27 mouse cellular contexts compared by ENCODE assay signal in genomic region chr15:97106556-97106955, GRCm38 (mm10). TPM values are rescaled to one million over a fixed set of nuclear protein-coding genes. Genes with fewer than 3 reads are reported as not detected.
DNase-seq lines count a peak whose midpoint lies in the region; ATAC-seq lines count a peak whose summit lies in the region.
"Had no signal": no experiment of that assay in that cellular context is flagged by ENCODE, and none has a peak within 500 bp of the region (broad histone marks: within the 10 kb centered on the region; RNA-seq: fewer than 3 reads in every experiment).

No protein-coding gene starts in this region.

- no peak overlapping the region for H3K27ac ChIP-seq in embryonic facial prominence, embryonic 14.5 days (replicated peaks; ENCODE audit: low read depth, low read length)
- H3K27ac ChIP-seq in embryonic facial prominence, embryonic 10.5 days (replicated peaks) = no peak overlapping the region
- H3K27ac ChIP-seq: embryonic facial prominence, embryonic 13.5 days; forebrain, embryonic 12.5 days; hindbrain, embryonic 15.5 days; limb, embryonic 15.5 days; midbrain, embryonic 10.5 days; neural tube, embryonic 13.5 days; stomach, embryonic 15.5 days had no signal

- intact Hi-C loops in left cerebral cortex, postnatal 14 days (cut with DNase I) = no loop called here

- no peak overlapping the region for H3K4me3 ChIP-seq in embryonic facial prominence, embryonic 14.5 days (ENCODE audit: low read depth, low read length)
- H3K4me3 ChIP-seq in embryonic facial prominence, embryonic 10.5 days = no peak overlapping the region
- H3K4me3 ChIP-seq: embryonic facial prominence, embryonic 13.5 days; forebrain, embryonic 12.5 days; hindbrain, embryonic 15.5 days; limb, embryonic 15.5 days; midbrain, embryonic 10.5 days; neural tube, embryonic 13.5 days; stomach, embryonic 15.5 days had no signal

- H3K4me2 ChIP-seq in embryonic facial prominence, embryonic 14.5 days (ENCODE audit: low read depth, low read length) = no peak overlapping the region
- H3K4me2 ChIP-seq: embryonic facial prominence, embryonic 13.5 days; forebrain, embryonic 12.5 days; heart, embryonic 11.5 days; hindbrain, embryonic 15.5 days; limb, embryonic 15.5 days; neural tube, embryonic 13.5 days; stomach, embryonic 15.5 days had no signal

- no peak overlapping the region for H3K9ac ChIP-seq in embryonic facial prominence, embryonic 14.5 days (ENCODE audit: low read depth, low read length)
- H3K9ac ChIP-seq: embryonic facial prominence, embryonic 13.5 days; forebrain, embryonic 12.5 days; hindbrain, embryonic 15.5 days; limb, embryonic 15.5 days; neural tube, embryonic 13.5 days; stomach, embryonic 15.5 days had no signal

- 67% methylated on average over 6 of the region's 6 CpGs for WGBS in embryonic facial prominence, embryonic 14.5 days
- WGBS in embryonic facial prominence, embryonic 10.5 days = 88% methylated on average over 6 of the region's 6 CpGs

- H3K9me3 ChIP-seq in embryonic facial prominence, embryonic 14.5 days (ENCODE audit: control insufficient read depth, low read length) = no peaks in the 10 kb centered on the region
- H3K9me3 ChIP-seq in embryonic facial prominence, embryonic 10.5 days = no peaks in the 10 kb centered on the region
- H3K9me3 ChIP-seq: embryonic facial prominence, embryonic 13.5 days; forebrain, embryonic 12.5 days; hindbrain, embryonic 15.5 days; limb, embryonic 15.5 days; midbrain, embryonic 10.5 days; neural tube, embryonic 13.5 days; stomach, embryonic 15.5 days had no signal

- ATAC-seq in embryonic facial prominence, embryonic 14.5 days (ENCODE audit: low read depth) = no peak

- no peaks in the 10 kb centered on the region for H3K36me3 ChIP-seq in embryonic facial prominence, embryonic 14.5 days (ENCODE audit: control insufficient read depth, insufficient read depth, low read length)
- H3K36me3 ChIP-seq in embryonic facial prominence, embryonic 10.5 days (replicated peaks) = no peaks in the 10 kb centered on the region
- H3K36me3 ChIP-seq: embryonic facial prominence, embryonic 13.5 days; forebrain, embryonic 12.5 days; hindbrain, embryonic 15.5 days; limb, embryonic 15.5 days; midbrain, embryonic 10.5 days; neural tube, embryonic 13.5 days; stomach, embryonic 15.5 days had no signal

- H3K27me3 ChIP-seq in embryonic facial prominence, embryonic 14.5 days (replicated peaks; ENCODE audit: control insufficient read depth, insufficient read depth, low read length) = no peaks in the 10 kb centered on the region
- H3K27me3 ChIP-seq in embryonic facial prominence, embryonic 10.5 days (replicated peaks; ENCODE audit: low read depth, poor library complexity, severe bottlenecking) = no peaks in the 10 kb centered on the region
- H3K27me3 ChIP-seq: embryonic facial prominence, embryonic 13.5 days; forebrain, embryonic 12.5 days; hindbrain, embryonic 15.5 days; limb, embryonic 15.5 days; neural tube, embryonic 13.5 days; stomach, embryonic 15.5 days had no signal

- H3K4me1 ChIP-seq in embryonic facial prominence, embryonic 14.5 days (ENCODE audit: control insufficient read depth, insufficient read depth, low read length) = peaks cover 22% of the 10 kb centered on the region; the same call in 1 of the 2 replicates
- peaks cover 24% of the 10 kb centered on the region for H3K4me1 ChIP-seq in embryonic facial prominence, embryonic 10.5 days
- H3K4me1 ChIP-seq: forebrain, embryonic 12.5 days; hindbrain, embryonic 15.5 days; midbrain, embryonic 10.5 days; neural tube, embryonic 13.5 days had no signal

- peak; percentile 30 for DNase-seq in embryonic facial prominence, embryonic 14.5 days (ENCODE audit: low spot score)
- no peak for DNase-seq in embryonic facial prominence, embryonic 10.5 days (ENCODE audit: low spot score)
- DNase-seq in layer of hippocampus, adult 18-20 months (ENCODE audit: low spot score in 2 of 2) = peak; percentile 8 to 25
- DNase-seq in layer of hippocampus, postnatal 36 days = no peak
- peak; percentile 31 for DNase-seq in NIH3T3 (ENCODE audit: low read depth)
- peak; percentile 43 to 67 for DNase-seq in left cerebral cortex, postnatal 14 days (ENCODE audit: low spot score in 2 of 2)
- DNase-seq in adrenal gland, postnatal 36 days = no peak
- no peak for DNase-seq in retina, postnatal 1 day
- DNase-seq: adrenal gland, adult 2 months; cerebellum, adult 11-12 months; gastrocnemius, postnatal 14 days; heart, postnatal 14 days; kidney, adult 18-20 months; kidney, postnatal 14 days; lung, adult 18-20 months; lung, postnatal 4 days; spleen, adult 18-20 months had no signal

RNA-seq across cellular contexts. Expression of gene Slc38a4, which starts 50.8 kb away (rescaled TPM):
- 89.0 and 93.5 TPM in 2 replicates for polyA plus RNA-seq in embryonic facial prominence, embryonic 14.5 days (2014; fragmentation: Nextera tagmentation; extraction: Ambion mirVana)
- polyA plus RNA-seq in embryonic facial prominence, embryonic 10.5 days (2016; fragmentation: Nextera tagmentation; extraction: Ambion mirVana) = 53.5 and 57.2 TPM in 2 replicates
- total RNA-seq in layer of hippocampus, adult 18-20 months (2021) = under 1 TPM; 0.57 to 0.79 TPM
- under 1 TPM; 0.46 to 0.67 TPM for total RNA-seq in layer of hippocampus, postnatal 36 days (2021)
- total RNA-seq in left cerebral cortex, postnatal 14 days (2021) = 1 to 10 TPM; 1.3 to 1.5 TPM
- total RNA-seq in adrenal gland, postnatal 36 days (2021) = 1 to 10 TPM; 3.4 to 6.0 TPM
- total RNA-seq: MEL; monocyte, adult 5-6 weeks had no signal

Comparison
In these comparisons a context has a peak if more than half of its experiments do, and no peak if none do; other contexts are left out.
1. DNase-seq: peak in embryonic facial prominence, embryonic 14.5 days (single experiment), layer of hippocampus, adult 18-20 months (2 of 2), NIH3T3 (single experiment) and left cerebral cortex, postnatal 14 days (2 of 2); none in embryonic facial prominence, embryonic 10.5 days (single experiment), layer of hippocampus, postnatal 36 days (0 of 2), adrenal gland, postnatal 36 days (0 of 2) and retina, postnatal 1 day (single experiment).